Mouse (Mus musculus) erythroblast, embryonic 14.5 days (primary cell): ENCODE measurements around the gene Gjc1.

Source experiments
- GATA1 ChIP-seq: IDR thresholded peaks from 2 replicates; pipeline ENCODE4 v1.6.1; 2012; ENCODE audit warnings: low read length, inconsistent platforms, mixed read lengths
- TAL1 ChIP-seq: IDR thresholded peaks from 3 replicates; pipeline ENCODE4 v1.6.1; 2012; ENCODE audit warnings: low read length, inconsistent platforms, mixed read lengths

- no peak for TF ChIP-seq TAL1
- TF ChIP-seq GATA1 = no peak
Observed at GRCm38 (mm10) chr11:102772771-102773700, 46.5 kb downstream of the Gjc1 start.
